Mouse (Mus musculus) embryonic facial prominence, embryonic 12.5 days (tissue): ENCODE data around the gene March6. TPM values are rescaled to one million over a fixed set of nuclear protein-coding genes. Genes with fewer than 3 reads are reported as not detected.

Experiments used
- polyA plus RNA-seq: library from polyadenylated mRNA; unstranded; fragments of >200 nt; fragmentation: Nextera tagmentation; extraction: Ambion mirVana; gene quantifications from 2 replicates; pipeline ENCODE4 v1.2.1, GENCODE M21; 2016

Gene March6
- polyA plus RNA-seq, 1 experiment from 2014 or later, result 44.6 TPM

Other genes with a start within 250 kb of the March6 start
- 0.55 and 0.74 TPM in 2 replicates for gene Ankrd33b, start 163.3 kb downstream of the March6 start, polyA plus RNA-seq
- 1.6 and 1.7 TPM in 2 replicates for gene Ropn1l, start 77.3 kb downstream of the March6 start, polyA plus RNA-seq
- 2.1 and 2.2 TPM in 2 replicates for gene Cmbl, start 34.3 kb upstream of the March6 start, polyA plus RNA-seq
- gene Cct5, start 70.8 kb upstream of the March6 start, polyA plus RNA-seq, result 600 and 614 TPM in 2 replicates
- 11.9 and 12.5 TPM in 2 replicates for gene Fam173b, start 70.8 kb upstream of the March6 start, polyA plus RNA-seq